Mouse (Mus musculus) embryonic fibroblast, embryonic 13.5 days (primary cell): ENCODE data around the gene Wasf2.

Experiments
- CTCF ChIP-seq: IDR thresholded peaks from 2 replicates; pipeline ENCODE4 v1.5.1; 2011; ENCODE audit warnings: mild to moderate bottlenecking, control low read depth, low read length, moderate library complexity, borderline replicate concordance; ENCODE audit not compliant: insufficient read depth
- POLR2A ChIP-seq: IDR thresholded peaks from 2 replicates; pipeline ENCODE4 v1.6.1; 2011; ENCODE audit warnings: low read depth, mild to moderate bottlenecking, control low read depth, low read length, moderate library complexity

GRCm38 (mm10) chr4:133170616-133171015 is 40.3 kb downstream of the Wasf2 start:
- TF ChIP-seq POLR2A = no peak
- no peak for TF ChIP-seq CTCF
